Mouse (Mus musculus) adrenal gland, adult (tissue): ENCODE results near the gene Hspa13.

Experiments
- DNase-seq, 2 experiments: peaks; one replicate each; pipeline ENCODE4 v3.0.0; 2022 to 2023; ENCODE audit warnings: low spot score in 1 of 2; ENCODE audit not compliant: inconsistent age in 2 of 2

Gene Hspa13

GRCm38 (mm10) chr16:75766388-75767249, at the start of gene Hspa13:
Hspa13 (minus strand) TSS chr16:75767104.
- peak; percentile 98 to 99 for DNase-seq

GRCm38 (mm10) chr16:75779271-75779670, 12.4 kb upstream of the Hspa13 start:
- peak in 1 of 2 experiments; percentile 63 for DNase-seq

DNA sequence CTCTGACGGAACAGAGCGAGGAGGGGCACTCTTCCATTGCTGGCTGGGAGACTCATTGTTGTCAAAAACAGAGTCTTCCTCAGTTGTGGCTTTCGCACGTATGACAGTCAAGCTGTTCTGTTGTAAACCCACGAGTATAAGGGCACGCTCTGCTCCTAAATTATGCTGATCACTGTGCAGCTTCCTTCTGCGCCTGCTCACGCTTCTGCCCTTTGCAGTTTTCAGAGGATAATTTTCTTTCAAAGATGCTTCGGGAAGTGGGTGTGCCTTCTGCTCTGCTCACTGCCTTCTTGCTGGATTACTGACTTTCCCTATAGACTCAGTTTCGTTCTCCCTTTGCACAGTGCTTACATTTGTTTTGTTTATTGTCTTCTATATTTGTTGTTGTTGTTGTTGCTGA, 6.3 kb upstream of the Hspa13 start:
- DNase-seq = no peak

DNA sequence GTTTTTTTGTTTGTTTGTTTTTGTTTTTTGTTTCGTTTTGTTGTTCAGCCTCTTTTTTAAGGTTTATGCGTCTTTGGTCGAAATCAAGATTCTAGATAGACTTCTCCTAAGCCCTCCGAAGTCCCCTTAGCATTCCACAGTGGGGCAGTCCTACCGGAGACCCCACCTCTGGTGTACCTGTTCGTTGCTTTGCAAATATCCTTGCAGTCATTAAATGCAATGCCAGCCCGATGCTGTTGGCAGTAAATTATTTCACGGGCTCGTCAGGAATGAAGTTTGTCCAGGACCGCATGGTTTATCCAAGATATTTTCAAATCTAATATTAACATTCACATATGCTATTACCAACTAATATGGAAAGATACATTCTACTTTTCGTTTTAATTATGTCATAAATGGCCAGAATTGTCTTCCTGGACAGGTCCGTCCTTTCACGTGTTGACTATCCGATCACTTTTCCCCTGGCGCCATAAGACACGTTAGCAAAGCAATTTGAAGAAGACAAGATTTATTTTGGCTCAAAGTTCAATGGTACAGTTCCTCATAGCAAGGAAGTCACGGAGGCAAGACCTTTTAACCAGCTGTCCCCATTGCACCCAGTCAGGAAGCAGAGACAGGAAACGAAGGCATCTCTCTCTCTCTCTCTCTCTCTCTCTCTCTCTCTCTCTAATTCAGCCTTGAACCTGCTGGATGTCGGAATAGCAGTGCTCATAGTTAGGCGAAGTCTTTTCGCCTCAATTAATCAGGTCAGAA, 522 bp upstream of the Hspa13 start:
- peak in 1 of 2 experiments; percentile 22 for DNase-seq

DNA sequence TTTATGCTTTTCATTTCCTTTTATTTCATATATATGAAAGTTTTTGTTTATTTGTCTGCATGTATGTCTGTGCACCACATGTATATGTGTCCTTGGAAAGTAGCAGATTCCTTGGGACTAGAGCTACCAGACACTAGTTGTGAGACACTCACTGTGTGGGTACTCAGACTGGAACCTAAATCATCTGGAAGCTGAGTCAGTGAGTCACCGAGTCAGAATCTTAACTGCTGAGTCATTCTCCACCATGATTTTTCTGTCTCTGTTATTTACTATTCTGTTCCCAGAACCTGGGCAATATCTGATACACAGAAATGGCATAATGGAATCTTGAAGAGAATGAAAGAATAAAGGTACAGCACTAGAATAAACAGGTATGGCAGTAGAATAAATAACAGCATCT, 14.0 kb downstream of the Hspa13 start:
- DNase-seq = peak; percentile 35 to 76

DNA sequence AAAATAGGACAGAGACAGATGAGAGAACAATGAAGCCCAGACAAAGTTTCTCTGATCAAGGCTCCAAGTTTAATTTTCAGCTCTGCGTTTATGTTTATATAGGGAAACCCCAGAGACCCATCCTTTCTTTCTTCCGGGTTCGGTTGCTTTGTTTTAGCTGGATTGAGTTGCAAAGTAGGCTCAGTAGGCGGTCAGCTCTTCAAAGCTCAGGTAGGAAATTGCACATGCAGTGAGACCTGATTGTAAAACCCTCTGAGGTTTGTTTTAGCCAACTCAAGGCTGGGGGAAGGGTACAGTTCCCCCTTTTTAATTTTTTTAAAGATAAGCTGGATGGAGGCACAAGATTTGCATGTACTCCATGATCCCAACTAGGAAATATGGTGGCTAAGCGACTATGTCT, 16.8 kb downstream of the Hspa13 start:
- no peak for DNase-seq

GRCm38 (mm10) chr16:75748926-75749325, 18.0 kb downstream of the Hspa13 start:
- peak in 1 of 2 experiments; percentile 10 for DNase-seq

DNA sequence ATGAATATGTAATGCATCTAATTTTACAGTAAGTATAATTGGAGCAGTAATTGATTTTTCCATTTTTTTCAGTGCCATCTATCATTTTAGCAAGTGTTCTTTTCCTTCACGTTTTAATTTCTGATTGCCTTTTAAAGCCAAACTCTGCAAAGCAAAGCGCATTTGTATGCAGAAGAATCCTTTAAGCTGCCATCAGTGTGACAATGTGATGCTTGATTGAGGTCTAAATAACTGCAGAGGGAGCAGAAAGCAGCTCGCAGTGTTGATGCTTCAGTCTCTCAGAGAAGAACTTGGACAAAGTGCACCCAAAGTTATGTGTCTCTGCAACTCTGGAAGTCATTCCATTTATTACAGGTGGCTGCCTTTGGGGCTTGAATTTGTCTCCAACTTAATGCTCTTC, 22.9 kb downstream of the Hspa13 start:
- DNase-seq = peak in 1 of 2 experiments; percentile 10

DNA sequence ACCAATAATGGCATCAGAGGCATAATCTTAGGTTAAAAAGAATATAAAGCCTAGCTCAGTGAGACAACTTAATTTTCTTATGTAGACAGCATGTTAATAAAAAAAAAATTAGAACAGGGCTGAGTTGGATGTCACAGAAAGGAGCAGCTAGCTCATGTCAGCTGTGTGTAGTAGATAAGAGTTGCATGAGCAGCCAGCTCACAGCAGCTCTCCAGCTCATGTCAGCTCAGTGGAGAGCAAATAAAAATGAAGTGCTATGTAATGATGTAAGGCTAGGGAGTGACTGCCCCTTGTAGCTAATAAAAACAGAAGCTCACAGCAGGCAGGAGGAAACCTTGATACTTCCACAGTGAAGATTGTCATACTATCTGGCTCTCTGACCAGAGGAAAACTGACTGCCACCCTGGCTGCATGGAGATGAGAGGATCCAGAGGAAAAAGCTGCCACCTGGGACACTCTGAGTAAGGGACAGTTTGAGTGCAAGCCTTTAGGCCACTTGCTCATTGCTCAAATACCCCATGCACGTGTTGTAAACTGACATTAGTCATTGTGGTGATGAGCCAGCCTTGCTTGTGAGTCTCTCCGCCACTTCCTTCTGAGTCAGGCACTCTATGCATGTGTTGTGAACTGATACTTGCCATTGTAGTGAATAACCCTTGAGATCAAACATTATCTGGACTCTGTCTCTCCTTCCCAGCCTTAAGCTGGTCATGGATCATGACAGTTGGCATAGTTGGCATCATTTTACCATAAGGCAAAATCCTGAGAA, 49.3 kb downstream of the Hspa13 start:
- peak; percentile 14 to 36 for DNase-seq

- DNase-seq = peak; percentile 40 to 82
Measured at GRCm38 (mm10) chr16:75696176-75696575, 70.7 kb downstream of the Hspa13 start.
